Comparison of ENCODE assay signal across 9 mouse cellular contexts in the genomic region with DNA sequence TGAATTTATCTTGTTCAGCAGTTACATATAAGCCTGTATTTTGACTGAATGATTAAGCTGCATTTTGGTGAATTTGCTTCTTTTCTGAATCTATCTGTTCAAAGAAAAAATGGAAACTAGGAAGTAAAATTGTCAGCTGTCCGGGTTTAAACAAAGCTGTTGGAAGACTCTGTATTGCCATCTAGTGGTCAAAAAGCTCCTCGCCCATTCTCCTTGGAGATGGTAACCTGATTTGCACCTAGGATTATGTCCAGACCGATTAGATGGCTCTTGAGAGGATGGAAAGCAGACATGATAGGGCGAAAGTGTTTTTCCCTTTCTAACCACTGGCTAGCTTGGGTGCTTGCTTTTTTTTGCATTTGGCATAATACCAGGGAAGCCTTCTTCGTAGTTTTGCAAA. TPM values are rescaled to one million over a fixed set of nuclear protein-coding genes. Genes with fewer than 3 reads are reported as not detected.
A peak's percentile ranks its signal among the peaks of the same experiment; 100 is the strongest.
DNase-seq lines count a peak whose midpoint lies in the region; ATAC-seq and TF ChIP-seq lines count a peak whose summit lies in the region.
"Had no signal": no experiment of that assay in that cellular context is flagged by ENCODE, and none has a peak within 500 bp of the region (broad histone marks: within the 10 kb centered on the region; RNA-seq: fewer than 3 reads in every experiment).

No protein-coding gene starts in this region.

- in situ Hi-C loops in ES-E14 (cut with MboI; ENCODE audit: low sequenced_read_pairs in 2 of 2, unreplicated experiment in 2 of 2), result no loop called here

- no peaks in the 10 kb centered on the region for H3K9me3 ChIP-seq in forebrain, embryonic 11.5 days (ENCODE audit: control insufficient read depth, low read length)
- no peaks in the 10 kb centered on the region for H3K9me3 ChIP-seq in forebrain, embryonic 15.5 days
- no peaks in the 10 kb centered on the region for H3K9me3 ChIP-seq in ES-E14 (ENCODE audit: control insufficient read depth, insufficient read depth, low read depth, low read length)
- H3K9me3 ChIP-seq: hindbrain, embryonic 15.5 days had no signal

- peak; percentile 25; the same call in 1 of the 2 replicates for TF ChIP-seq CTCF in lung, adult 2 months (IDR thresholded peaks at IDR 0.05; ENCODE audit: insufficient read depth, low read length)

- no peak overlapping the region for H3K4me2 ChIP-seq in forebrain, embryonic 11.5 days (ENCODE audit: low read depth, low read length, severe bottlenecking)
- H3K4me2 ChIP-seq in forebrain, embryonic 15.5 days (replicated peaks), result no peak overlapping the region
- H3K4me2 ChIP-seq: hindbrain, embryonic 15.5 days had no signal

- no peak for TF ChIP-seq POLR2A in lung, adult 2 months (IDR thresholded peaks at IDR 0.05; ENCODE audit: borderline replicate concordance, extremely low read depth, low read depth, low read length)

- no peak overlapping the region for H3K27ac ChIP-seq in forebrain, embryonic 11.5 days (ENCODE audit: low read depth, low read length)
- H3K27ac ChIP-seq in forebrain, embryonic 15.5 days (replicated peaks), result no peak overlapping the region
- no peak overlapping the region for H3K27ac ChIP-seq in ES-E14 (ENCODE audit: insufficient read depth, low read depth, low read length, poor library complexity, severe bottlenecking)
- H3K27ac ChIP-seq: hindbrain, embryonic 15.5 days had no signal

- H3K9ac ChIP-seq in forebrain, embryonic 11.5 days (ENCODE audit: low read length), result no peak overlapping the region
- H3K9ac ChIP-seq in forebrain, embryonic 15.5 days (replicated peaks), result no peak overlapping the region
- H3K9ac ChIP-seq in ES-E14 (ENCODE audit: insufficient read depth, low read depth, low read length, poor library complexity, severe bottlenecking), result no peak overlapping the region
- H3K9ac ChIP-seq: hindbrain, embryonic 15.5 days had no signal

- peak; percentile 62 for DNase-seq in forebrain, embryonic 11.5 days (ENCODE audit: low spot score)
- DNase-seq in ES-E14 (ENCODE audit: low read depth, low spot score), result peak; percentile 39
- DNase-seq in cerebellum, adult 11-12 months, result peak; percentile 69
- DNase-seq in frontal cortex, postnatal 10 days (ENCODE audit: low spot score in 2 of 2), result peak; percentile 12 to 43
- DNase-seq in kidney, postnatal 36 days, result peak; percentile 64 to 70
- peak; percentile 21 for DNase-seq in lung, adult 2 months
- DNase-seq in right cerebral cortex, postnatal 14 days, result peak; percentile 45

- ATAC-seq in forebrain, embryonic 11.5 days (replicated peaks; ENCODE audit: low FRiP score), result peak; percentile 58; the same call in 1 of the 2 replicates
- no peak for ATAC-seq in forebrain, embryonic 15.5 days (replicated peaks)

- no peak overlapping the region for H3K4me3 ChIP-seq in forebrain, embryonic 11.5 days (ENCODE audit: low read depth, low read length)
- no peak overlapping the region for H3K4me3 ChIP-seq in forebrain, embryonic 15.5 days
- no peak overlapping the region for H3K4me3 ChIP-seq in ES-E14 (ENCODE audit: insufficient read depth in 1 of 2, low read depth in 1 of 2, low read length in 2 of 2, poor library complexity in 1 of 2, severe bottlenecking in 1 of 2)
- H3K4me3 ChIP-seq in lung, adult 2 months (replicated peaks; ENCODE audit: extremely low read depth, low read depth, low read length), result no peak overlapping the region
- H3K4me3 ChIP-seq: hindbrain, embryonic 15.5 days had no signal

- no peaks in the 10 kb centered on the region for H3K36me3 ChIP-seq in forebrain, embryonic 11.5 days (ENCODE audit: control insufficient read depth, insufficient read depth, low read length)
- H3K36me3 ChIP-seq in forebrain, embryonic 15.5 days, result no peaks in the 10 kb centered on the region
- H3K36me3 ChIP-seq in ES-E14 (ENCODE audit: control insufficient read depth, insufficient read depth, low read length, poor library complexity, severe bottlenecking), result no peaks in the 10 kb centered on the region
- H3K36me3 ChIP-seq: hindbrain, embryonic 15.5 days had no signal

- H3K27me3 ChIP-seq in forebrain, embryonic 11.5 days (ENCODE audit: control insufficient read depth, insufficient read depth, low read length), result no peaks in the 10 kb centered on the region
- H3K27me3 ChIP-seq in forebrain, embryonic 15.5 days, result no peaks in the 10 kb centered on the region
- H3K27me3 ChIP-seq: hindbrain, embryonic 15.5 days had no signal

- no peaks in the 10 kb centered on the region for H3K4me1 ChIP-seq in forebrain, embryonic 11.5 days (replicated peaks; ENCODE audit: control insufficient read depth, insufficient read depth, low read length)
- no peaks in the 10 kb centered on the region for H3K4me1 ChIP-seq in forebrain, embryonic 15.5 days
- H3K4me1 ChIP-seq in ES-E14 (ENCODE audit: control insufficient read depth in 2 of 2, insufficient read depth in 2 of 2, low read length in 2 of 2, poor library complexity in 1 of 2), result no peaks in the 10 kb centered on the region
- no peaks in the 10 kb centered on the region; the same call in none of the 2 replicates for H3K4me1 ChIP-seq in lung, adult 2 months (ENCODE audit: control insufficient read depth, insufficient read depth, low read length)
- H3K4me1 ChIP-seq: hindbrain, embryonic 15.5 days had no signal

- WGBS in forebrain, embryonic 11.5 days, result 43% methylated on average over 5 of the region's 5 CpGs
- 26% methylated on average over 5 of the region's 5 CpGs for WGBS in forebrain, embryonic 15.5 days
- 26% methylated on average over 5 of the region's 5 CpGs for WGBS in lung, adult 2 months

TF ChIP-seq in ES-E14, 5 proteins besides CTCF, POLR2A, EP300 and RAD21:
- TF ChIP-seq ZC3H11A (IDR thresholded peaks at IDR 0.05; ENCODE audit: borderline replicate concordance, low read depth, low read length) (peak; percentile 53; the same call in 1 of the 2 replicates), HCFC1 (IDR thresholded peaks at IDR 0.05; ENCODE audit: borderline replicate concordance, insufficient read depth, low read length) (no peak)

RNA-seq across cellular contexts. Expression of a gene that starts 19.1 kb away (rescaled TPM):
- polyA plus RNA-seq in forebrain, embryonic 11.5 days (2014; fragmentation: Nextera tagmentation; extraction: Ambion mirVana), result 0.35 and 0.60 TPM in 2 replicates
- polyA plus RNA-seq in forebrain, embryonic 15.5 days (2015; fragmentation: Nextera tagmentation; extraction: Ambion mirVana), result 0.56 and 0.61 TPM in 2 replicates
- not detected in 2 replicates for total RNA-seq in ES-E14 (2012; rRNA removed)
- polyA plus RNA-seq in lung, adult 2 months (2012; rRNA removed), result 8.0 and 9.7 TPM in 2 replicates
